Mouse (Mus musculus): Measurements from ENCODE around the gene Vmn1r116. TPM values are rescaled to one million over a fixed set of nuclear protein-coding genes. Genes with fewer than 3 reads are reported as not detected.
"Not testable (repeated sequence)": the region's sequence is repeated elsewhere in the genome, so short reads cannot be mapped to it uniquely, and the experiment has no call there.

Gene Vmn1r116
- not detected in 2 replicates for polyA plus RNA-seq (2012; rRNA removed)

DNA sequence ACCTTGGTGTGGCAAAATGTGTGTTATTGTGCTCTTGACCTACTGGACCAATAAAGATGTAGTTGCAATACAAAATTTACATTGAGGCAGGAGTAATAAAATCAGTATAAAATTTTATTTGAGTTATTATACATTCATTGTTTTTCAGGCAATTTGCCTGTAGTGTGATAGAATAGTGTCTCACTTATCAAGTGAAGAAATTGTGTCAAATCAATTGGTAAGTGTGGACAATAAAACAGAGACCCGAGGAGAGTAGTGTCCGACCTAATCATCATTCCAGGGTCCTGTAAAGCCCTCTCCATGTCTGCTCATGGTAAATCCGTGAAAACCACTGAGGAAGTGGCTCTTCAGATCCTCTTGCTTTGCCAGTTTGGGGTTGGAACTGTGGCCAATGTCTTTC lies at the start of gene Vmn1r116:
Gene Vmn1r116, plus strand, starts transcription at position 301 of the 400 bp plus-strand sequence.
- H3K27ac ChIP-seq (ENCODE audit: control insufficient read depth, insufficient read depth, low read length); DNase-seq; H3K4me3 ChIP-seq (ENCODE audit: control insufficient read depth, insufficient read depth, low read length); H3K27me3 ChIP-seq (ENCODE audit: control insufficient read depth, insufficient read depth, low read length); H3K4me1 ChIP-seq (replicated peaks; ENCODE audit: control insufficient read depth, insufficient read depth, low read length); H3K36me3 ChIP-seq (ENCODE audit: control insufficient read depth, insufficient read depth, low read length): not testable (repeated sequence)
- 53% methylated on average over 3 of the region's 3 CpGs for WGBS

- H3K27ac ChIP-seq (ENCODE audit: control insufficient read depth, insufficient read depth, low read length); H3K4me1 ChIP-seq (replicated peaks; ENCODE audit: control insufficient read depth, insufficient read depth, low read length); H3K27me3 ChIP-seq (ENCODE audit: control insufficient read depth, insufficient read depth, low read length); H3K36me3 ChIP-seq (ENCODE audit: control insufficient read depth, insufficient read depth, low read length); DNase-seq; H3K4me3 ChIP-seq (ENCODE audit: control insufficient read depth, insufficient read depth, low read length): not testable (repeated sequence)
- 100% methylated on average over 1 of the region's 3 CpGs for WGBS
These were observed 27.2 kb upstream of the Vmn1r116 start, which contains the start of gene Vmn1r115 for GRCm38 (mm10) chr7:20844885-20845284. Gene Vmn1r115, minus strand, starts transcription at chr7:20844985.

- not testable (repeated sequence) for H3K27ac ChIP-seq (ENCODE audit: control insufficient read depth, insufficient read depth, low read length); H3K4me1 ChIP-seq (replicated peaks; ENCODE audit: control insufficient read depth, insufficient read depth, low read length); H3K4me3 ChIP-seq (ENCODE audit: control insufficient read depth, insufficient read depth, low read length); H3K27me3 ChIP-seq (ENCODE audit: control insufficient read depth, insufficient read depth, low read length); DNase-seq; H3K36me3 ChIP-seq (ENCODE audit: control insufficient read depth, insufficient read depth, low read length)
- WGBS, result no CpG with 5 or more reads among the region's 2 CpGs
These were observed 12.0 kb downstream of the Vmn1r116 start, which contains the start of gene Vmn1r117 for GRCm38 (mm10) chr7:20884021-20884420. Gene Vmn1r117, minus strand, starts transcription at chr7:20884121.

DNA sequence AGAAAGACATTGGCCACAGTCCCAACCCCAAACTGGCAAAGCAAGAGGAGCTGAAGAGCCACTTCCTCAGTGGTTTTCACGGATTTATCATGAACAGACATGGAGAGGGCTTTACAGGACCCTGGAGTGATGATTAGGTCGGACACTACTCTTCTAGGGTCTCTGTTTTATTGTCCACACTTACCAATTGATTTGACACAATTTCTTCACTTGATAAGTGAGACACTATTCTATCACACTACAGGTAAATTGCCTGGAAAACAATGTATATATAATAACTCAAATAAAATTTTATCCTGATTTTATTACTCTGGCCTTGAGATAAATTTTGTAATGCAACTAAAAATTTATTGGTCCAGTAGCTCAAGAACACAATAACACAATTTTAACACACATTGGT lies 40.2 kb downstream of the Vmn1r116 start, which contains the start of gene Vmn1r118:
Gene Vmn1r118, minus strand, starts transcription at position 101 of the 400 bp plus-strand sequence.
- no CpG with 5 or more reads among the region's 2 CpGs for WGBS
- not testable (repeated sequence) for H3K36me3 ChIP-seq (ENCODE audit: control insufficient read depth, insufficient read depth, low read length); H3K4me1 ChIP-seq (replicated peaks; ENCODE audit: control insufficient read depth, insufficient read depth, low read length); DNase-seq; H3K27me3 ChIP-seq (ENCODE audit: control insufficient read depth, insufficient read depth, low read length); H3K4me3 ChIP-seq (ENCODE audit: control insufficient read depth, insufficient read depth, low read length); H3K27ac ChIP-seq (ENCODE audit: control insufficient read depth, insufficient read depth, low read length)

Other genes starting within 250 kb of the Vmn1r116 start
- gene Vmn1r107, start 203.3 kb upstream of the Vmn1r116 start, polyA plus RNA-seq (2012; rRNA removed), result not detected in 2 replicates
- gene Vmn1r111, start 169.0 kb upstream of the Vmn1r116 start, polyA plus RNA-seq (2012; rRNA removed), result not detected in 2 replicates
- gene Gm10668, start 141.6 kb upstream of the Vmn1r116 start, polyA plus RNA-seq (2012; rRNA removed), result not detected in 2 replicates
- gene Vmn1r112, start 101.1 kb upstream of the Vmn1r116 start, polyA plus RNA-seq (2012; rRNA removed), result not detected in 2 replicates
- gene Vmn1r113, start 85.0 kb upstream of the Vmn1r116 start, polyA plus RNA-seq (2012; rRNA removed), result not detected in 2 replicates
- not detected in 2 replicates for gene Vmn1r114, start 60.1 kb upstream of the Vmn1r116 start, polyA plus RNA-seq (2012; rRNA removed)
- gene Vmn1r115, start 27.3 kb upstream of the Vmn1r116 start, polyA plus RNA-seq (2012; rRNA removed), result not detected in 2 replicates
- not detected in 2 replicates for gene Vmn1r117, start 11.9 kb downstream of the Vmn1r116 start, polyA plus RNA-seq (2012; rRNA removed)
- gene Vmn1r118, start 40.1 kb downstream of the Vmn1r116 start, polyA plus RNA-seq (2012; rRNA removed), result not detected in 2 replicates
- gene Vmn1r119, start 140.2 kb downstream of the Vmn1r116 start, polyA plus RNA-seq (2012; rRNA removed), result not detected in 2 replicates
- gene Vmn1r120, start 181.5 kb downstream of the Vmn1r116 start, polyA plus RNA-seq (2012; rRNA removed), result not detected in 2 replicates
- gene Vmn1r121, start 226.3 kb downstream of the Vmn1r116 start, polyA plus RNA-seq (2012; rRNA removed), result not detected in 2 replicates